Mouse (Mus musculus): ENCODE data around the gene Exoc1.

Exoc1 gene

DNA sequence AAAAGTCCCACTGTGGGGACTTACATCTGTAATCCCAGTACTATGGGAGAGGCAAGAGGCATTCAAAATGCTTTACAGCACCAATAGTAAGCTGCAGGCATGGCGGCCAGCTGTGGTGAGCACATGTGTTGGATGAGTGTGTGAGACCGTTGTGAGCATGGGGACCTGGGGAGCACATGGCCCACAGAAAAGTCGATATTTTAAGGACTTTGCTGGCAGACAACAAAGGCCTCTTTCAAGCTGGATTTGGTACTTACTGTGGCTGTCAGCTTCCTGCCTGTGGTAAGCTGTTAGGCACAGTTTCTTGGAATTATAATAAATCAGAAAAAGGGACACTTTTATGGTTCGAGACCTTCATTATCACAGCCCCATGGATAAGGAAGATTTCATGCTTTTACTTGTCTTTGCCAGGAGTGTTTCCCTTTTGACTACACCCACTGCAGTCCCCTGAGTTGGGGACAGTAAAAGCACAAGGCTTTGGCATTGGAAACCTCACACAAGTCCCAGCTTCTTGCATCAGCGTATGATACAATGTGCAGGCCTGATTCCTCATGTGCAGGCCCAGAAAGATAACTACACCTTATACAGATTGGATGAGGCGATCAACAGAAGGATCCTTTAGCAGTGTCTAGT lies 83.9 kb downstream of the Exoc1 start:
- DNase-seq: no peak

DNA sequence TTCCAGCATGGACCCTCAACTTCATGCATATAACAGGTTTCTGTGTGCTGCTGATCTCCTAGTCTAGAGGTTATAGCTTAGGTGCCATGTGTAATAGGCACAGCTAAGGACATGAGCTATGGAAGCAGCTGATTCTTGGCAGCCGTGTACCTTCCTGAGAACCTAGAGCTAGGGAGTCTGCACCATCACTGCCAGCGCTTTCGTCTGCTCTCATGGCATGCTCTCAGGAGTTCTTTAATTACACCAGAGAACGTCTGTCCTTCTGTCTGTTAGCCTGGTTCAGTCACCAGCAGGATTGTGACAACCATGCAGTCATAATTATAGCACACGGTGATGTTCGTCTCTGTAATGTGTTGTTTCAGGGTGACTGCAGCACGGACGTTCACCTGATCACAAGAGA lies 86.2 kb downstream of the Exoc1 start:
- no peak for DNase-seq

DNA sequence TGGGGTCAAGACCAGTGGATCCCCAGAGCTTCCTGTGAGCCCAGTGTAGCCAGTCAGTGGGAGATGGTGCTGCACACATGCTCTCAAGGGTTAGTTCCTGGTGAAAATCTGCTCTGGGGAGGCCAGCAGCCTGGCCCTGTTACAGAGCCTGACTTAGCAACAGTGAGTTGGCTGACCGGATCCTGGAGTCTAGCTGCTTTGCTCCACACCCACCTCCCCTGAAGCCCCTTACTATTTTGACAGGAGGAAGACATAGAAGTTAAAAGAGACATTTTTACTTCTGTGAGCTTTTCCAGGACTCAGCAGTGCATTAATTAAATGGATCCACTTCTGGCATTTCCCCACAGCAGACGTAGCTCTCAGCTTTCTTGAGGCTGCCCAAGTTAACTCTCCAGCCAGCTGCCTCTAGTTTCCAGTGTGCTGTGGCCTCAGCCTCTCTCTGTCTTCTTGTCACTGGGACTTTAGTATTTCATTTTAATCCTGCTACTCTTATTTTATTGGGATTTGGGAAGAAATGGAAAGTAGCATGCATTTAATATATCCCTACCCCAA lies 87.2 kb downstream of the Exoc1 start:
- no peak for DNase-seq

DNA sequence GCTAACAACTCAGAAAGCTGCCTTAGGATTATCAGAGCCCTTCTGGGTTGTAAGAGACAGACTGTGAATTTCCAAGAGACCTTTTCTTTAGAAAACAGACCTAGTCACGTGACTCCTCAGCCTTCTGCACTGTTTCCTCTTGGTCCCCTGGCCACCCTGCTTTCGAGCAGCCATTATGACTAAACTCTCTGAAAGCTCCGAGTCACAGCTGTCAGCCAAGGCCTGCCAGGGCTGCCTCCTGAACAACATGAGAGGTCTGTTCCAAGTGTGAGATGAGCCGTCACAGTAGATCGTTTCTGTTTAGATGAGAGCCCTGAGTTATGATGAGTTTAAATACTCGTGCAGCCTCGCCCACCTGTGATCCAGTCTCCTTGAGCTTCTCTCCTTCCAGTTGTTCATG lies 89.6 kb downstream of the Exoc1 start:
- no peak for DNase-seq

All from kidney, postnatal 25 days (tissue).